Mouse (Mus musculus) lung, postnatal 0 days (tissue): ENCODE data around the gene D230025D16Rik.

ENCODE experiments used
- CTCF ChIP-seq: IDR thresholded peaks from 2 replicates; pipeline ENCODE4 v1.5.1; 2016; ENCODE audit warnings: antibody characterized with exemption, mild to moderate bottlenecking
- EP300 ChIP-seq: IDR thresholded peaks from 2 replicates; pipeline ENCODE4 v1.6.1; 2016; ENCODE audit warnings: antibody characterized with exemption, mild to moderate bottlenecking, control low read depth

DNA sequence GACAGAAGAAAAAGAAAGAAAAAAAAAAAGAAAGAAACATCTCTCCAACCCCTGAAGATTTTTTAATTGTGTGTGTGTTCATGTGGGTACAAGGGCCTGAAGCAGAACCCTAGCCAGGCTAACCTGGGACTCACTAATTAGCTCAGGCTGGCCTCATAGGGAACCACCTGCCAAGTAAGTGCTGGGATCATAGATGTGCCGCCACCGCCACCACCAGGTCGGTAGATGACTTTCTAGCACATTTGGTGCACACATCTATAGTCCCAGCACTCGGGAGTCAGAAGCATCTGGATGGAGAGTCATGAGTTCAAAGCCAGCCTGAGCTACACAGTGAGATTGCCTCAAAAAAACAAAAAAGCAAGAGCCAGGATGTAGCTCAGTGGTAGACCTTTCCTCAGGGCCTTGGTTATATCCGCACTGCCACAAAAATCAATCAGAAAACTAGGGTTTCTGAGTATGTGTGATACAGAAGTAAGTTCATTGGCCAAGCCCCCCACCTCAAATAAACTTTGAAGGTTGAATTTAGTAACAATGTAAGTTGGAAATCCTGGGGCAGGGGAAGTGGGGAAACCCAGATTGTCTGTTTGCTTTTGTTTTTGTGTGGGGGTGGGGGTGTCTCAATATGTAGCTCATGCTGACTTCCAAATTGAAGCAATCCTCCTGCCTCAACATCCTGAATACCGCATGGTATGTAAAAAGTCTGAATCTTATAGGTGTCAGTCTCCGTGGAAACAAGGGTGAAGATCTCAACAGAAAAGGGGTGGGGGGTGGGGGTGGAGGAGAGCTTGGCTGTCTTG is 32.6 kb downstream of the D230025D16Rik start:
- TF ChIP-seq CTCF, result no peak
- TF ChIP-seq EP300, result no peak
